11 mouse cellular contexts compared by ENCODE assay signal in the genomic region with DNA sequence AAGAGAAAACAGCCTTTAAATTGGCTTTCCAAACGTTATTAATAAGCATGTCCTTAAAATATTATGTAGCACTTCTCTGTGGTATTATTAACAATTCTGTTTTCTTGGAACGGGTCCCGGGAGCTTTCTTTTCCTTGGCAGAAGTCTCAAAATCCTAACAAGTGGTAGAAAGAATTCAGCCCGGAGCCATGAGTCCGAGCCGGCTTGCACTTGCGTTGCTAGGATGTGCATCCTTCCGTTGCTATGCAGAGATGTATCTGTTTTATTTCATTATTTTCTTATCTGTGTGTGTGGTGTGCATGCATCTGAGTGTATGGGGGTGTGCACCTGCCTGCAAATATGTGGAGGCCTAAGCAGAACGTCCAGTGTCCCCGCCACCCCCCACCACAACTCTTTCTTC. TPM values are rescaled to one million over a fixed set of nuclear protein-coding genes. Genes with fewer than 3 reads are reported as not detected.
DNase-seq lines count a peak whose midpoint lies in the region; ATAC-seq and TF ChIP-seq lines count a peak whose summit lies in the region.
"Had no signal": no experiment of that assay in that cellular context is flagged by ENCODE, and none has a peak within 500 bp of the region (broad histone marks: within the 10 kb centered on the region; RNA-seq: fewer than 3 reads in every experiment).

No protein-coding gene starts in this region.

- H3K27ac ChIP-seq in forebrain, postnatal 0 days (ENCODE audit: low read depth, low read length): 0 out of 2 replicates have a peak overlapping the region, but pooled peaks have one; percentile 6
- no peak overlapping the region for H3K27ac ChIP-seq in forebrain, embryonic 11.5 days (ENCODE audit: low read depth, low read length)
- H3K27ac ChIP-seq: macrophage had no signal

- WGBS in forebrain, postnatal 0 days: 34% methylated on average over 10 of the region's 10 CpGs
- WGBS in forebrain, embryonic 11.5 days: 94% methylated on average over 10 of the region's 10 CpGs

- no peaks in the 10 kb centered on the region for H3K27me3 ChIP-seq in forebrain, postnatal 0 days (ENCODE audit: insufficient read depth, low read length)
- no peaks in the 10 kb centered on the region for H3K27me3 ChIP-seq in forebrain, embryonic 11.5 days (ENCODE audit: control insufficient read depth, insufficient read depth, low read length)

- TF ChIP-seq CTCF in forebrain, postnatal 0 days (IDR thresholded peaks at IDR 0.05; ENCODE audit: low read depth): no peak

- H3K4me3 ChIP-seq in forebrain, postnatal 0 days (ENCODE audit: low read depth, low read length): no peak overlapping the region
- no peak overlapping the region for H3K4me3 ChIP-seq in forebrain, embryonic 11.5 days (ENCODE audit: low read depth, low read length)

- no peak overlapping the region for H3K9ac ChIP-seq in forebrain, postnatal 0 days
- H3K9ac ChIP-seq in forebrain, embryonic 11.5 days (ENCODE audit: low read length): no peak overlapping the region

- H3K4me2 ChIP-seq in forebrain, postnatal 0 days (ENCODE audit: low read depth): no peak overlapping the region
- no peak overlapping the region for H3K4me2 ChIP-seq in forebrain, embryonic 11.5 days (ENCODE audit: low read depth, low read length, severe bottlenecking)

- no peaks in the 10 kb centered on the region for H3K9me3 ChIP-seq in forebrain, postnatal 0 days (ENCODE audit: low read length)
- no peaks in the 10 kb centered on the region for H3K9me3 ChIP-seq in forebrain, embryonic 11.5 days (ENCODE audit: control insufficient read depth, low read length)

- no peaks in the 10 kb centered on the region for H3K36me3 ChIP-seq in forebrain, postnatal 0 days (ENCODE audit: insufficient read depth)
- no peaks in the 10 kb centered on the region for H3K36me3 ChIP-seq in forebrain, embryonic 11.5 days (ENCODE audit: control insufficient read depth, insufficient read depth, low read length)

- 0 out of 2 replicates have a peak, but pooled peaks cover 4% of the 10 kb centered on the region for H3K4me1 ChIP-seq in forebrain, postnatal 0 days (ENCODE audit: insufficient read depth)
- H3K4me1 ChIP-seq in forebrain, embryonic 11.5 days (replicated peaks; ENCODE audit: control insufficient read depth, insufficient read depth, low read length): 0 out of 2 replicates have a peak, but pooled peaks cover 3% of the 10 kb centered on the region

- ATAC-seq in forebrain, postnatal 0 days: peak; percentile 65
- no peak for ATAC-seq in forebrain, embryonic 11.5 days (replicated peaks; ENCODE audit: low FRiP score)

- peak; percentile 72 for DNase-seq in forebrain, postnatal 0 days
- DNase-seq in forebrain, embryonic 11.5 days (ENCODE audit: low spot score): no peak
- peak; percentile 36 to 47 for DNase-seq in left cerebral cortex, adult 18-20 months (ENCODE audit: low spot score in 2 of 2)
- DNase-seq in left cerebral cortex, adult 11 months (ENCODE audit: low spot score): no peak
- peak; percentile 4 for DNase-seq in adipocyte (ENCODE audit: low spot score)
- DNase-seq in layer of hippocampus, postnatal 10 days (ENCODE audit: low spot score in 2 of 2): peak; percentile 29 to 56
- no peak for DNase-seq in T-cell, adult 2 months (ENCODE audit: low spot score)
- no peak for DNase-seq in yolk sac, embryonic 10.5 days (ENCODE audit: low spot score)
- DNase-seq: kidney, adult 8-10 months; retina, postnatal 1 day had no signal

RNA-seq across cellular contexts. Expression of a gene that starts 41.5 kb away (rescaled TPM):
- 63.0 and 73.8 TPM in 2 replicates for total RNA-seq in forebrain, postnatal 0 days (2014; rRNA removed)
- 13.6 and 18.8 TPM in 2 replicates for polyA plus RNA-seq in forebrain, postnatal 0 days (2015; fragmentation: Nextera tagmentation; extraction: Ambion mirVana)
- polyA plus RNA-seq in forebrain, embryonic 11.5 days (2014; fragmentation: Nextera tagmentation; extraction: Ambion mirVana): 9.3 and 10.8 TPM in 2 replicates
- total RNA-seq in left cerebral cortex, adult 18-20 months (2021): 10 to 100 TPM; 93.8 to 94.7 TPM
- 10 to 100 TPM; 64.4 to 69.3 TPM for total RNA-seq in layer of hippocampus, postnatal 10 days (2021)

Comparison
In these comparisons a context has a peak if more than half of its experiments do, and no peak if none do; other contexts are left out.
1. DNase-seq: peak in forebrain, postnatal 0 days (single experiment), left cerebral cortex, adult 18-20 months (2 of 2), adipocyte (single experiment) and layer of hippocampus, postnatal 10 days (2 of 2); none in forebrain, embryonic 11.5 days (single experiment), left cerebral cortex, adult 11 months (single experiment), T-cell, adult 2 months (single experiment) and yolk sac, embryonic 10.5 days (single experiment).